Mouse (Mus musculus) layer of hippocampus, adult 6 months (tissue): ENCODE measurements around the gene Rtn2. TPM values are rescaled to one million over a fixed set of nuclear protein-coding genes. Genes with fewer than 3 reads are reported as not detected.

ENCODE experiments used
- long read RNA-seq, 2 experiments: library from polyadenylated mRNA; unstranded; transcript quantifications; one replicate each; pipeline ENCODE4 v2.0.0; 2019 to 2020
- polyA plus RNA-seq: library from polyadenylated mRNA; unstranded; fragments of <200 nt; fragmentation: Nextera tagmentation; gene quantifications from 2 replicates; pipeline ENCODE4 v1.2.3, GENCODE M21; 2021

The Rtn2 gene
- 20.0 and 22.4 TPM in 2 replicates for polyA plus RNA-seq
- long read RNA-seq, experiment 1, partial matches to known transcripts, result 20 of 25 reads
- long read RNA-seq, experiment 1, other reads (novel, unspliced or antisense), result 0 of 25 reads
- long read RNA-seq, experiment 2, transcript Rtn2-201 (10 exons, 1,990 nt), result major isoform, 9 of 17 reads
- long read RNA-seq, experiment 2, partial matches to known transcripts, result 7 of 17 reads
- long read RNA-seq, experiment 2, other reads (novel, unspliced or antisense), result 1 of 17 reads

GRCm38 (mm10) chr7:19282385-19282784 is at the start of gene Rtn2:
Gene Rtn2, plus strand, starts transcription at chr7:19282624.

DNA sequence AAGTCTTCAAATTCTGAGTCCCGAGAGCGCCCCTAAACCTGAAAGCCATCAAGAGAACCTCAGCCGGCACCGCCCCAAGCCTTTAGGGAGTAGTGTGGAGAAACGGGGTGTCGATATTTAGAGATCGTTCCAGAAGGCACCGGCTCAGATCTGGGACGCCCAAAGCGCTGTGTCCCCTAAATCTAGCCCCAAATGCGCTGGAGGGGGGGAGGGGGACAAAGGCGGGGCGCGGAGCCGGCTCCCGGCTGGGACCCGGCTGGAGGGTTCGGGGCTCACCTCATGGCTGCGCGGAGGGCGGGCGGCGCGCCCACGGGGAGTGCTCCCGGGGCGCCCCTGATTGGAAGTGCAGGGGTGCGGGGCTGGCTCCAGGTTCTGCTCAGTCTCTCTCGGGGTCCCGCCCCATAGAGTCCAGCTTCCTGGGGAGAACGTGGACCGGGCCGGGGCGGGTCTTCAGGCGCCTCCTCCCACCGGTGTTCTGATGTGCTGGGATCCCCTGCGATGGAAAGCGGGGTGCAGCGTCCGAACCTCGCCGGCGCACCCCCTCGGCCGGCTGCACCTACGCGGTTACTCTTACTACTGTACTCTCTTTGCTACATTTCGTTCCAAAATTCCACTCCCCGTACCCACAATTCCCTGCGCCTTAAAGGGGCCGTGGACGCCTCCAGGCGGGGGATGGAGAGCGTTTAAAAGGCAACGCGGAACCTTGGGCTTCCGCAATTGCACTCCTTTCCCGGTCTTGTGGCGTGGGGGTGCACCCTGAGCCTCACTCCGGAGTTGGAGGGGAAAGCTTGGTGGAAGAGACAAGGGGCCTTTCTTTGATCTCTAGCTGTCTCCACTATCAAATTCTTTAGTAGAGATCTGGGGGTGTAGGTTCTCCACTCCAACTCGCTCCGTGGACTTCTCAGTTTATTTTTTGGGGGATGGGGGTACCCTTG is 10.9 kb upstream of the Rtn2 start, which contains the start of gene Vasp:
Gene Vasp (minus strand): TSS at position 580 of the 935 bp plus-strand sequence.

GRCm38 (mm10) chr7:19279581-19280114 is 2.8 kb upstream of the Rtn2 start, which contains the start of gene Ppm1n:
Gene Ppm1n, minus strand, starts transcription at chr7:19280064.

DNA sequence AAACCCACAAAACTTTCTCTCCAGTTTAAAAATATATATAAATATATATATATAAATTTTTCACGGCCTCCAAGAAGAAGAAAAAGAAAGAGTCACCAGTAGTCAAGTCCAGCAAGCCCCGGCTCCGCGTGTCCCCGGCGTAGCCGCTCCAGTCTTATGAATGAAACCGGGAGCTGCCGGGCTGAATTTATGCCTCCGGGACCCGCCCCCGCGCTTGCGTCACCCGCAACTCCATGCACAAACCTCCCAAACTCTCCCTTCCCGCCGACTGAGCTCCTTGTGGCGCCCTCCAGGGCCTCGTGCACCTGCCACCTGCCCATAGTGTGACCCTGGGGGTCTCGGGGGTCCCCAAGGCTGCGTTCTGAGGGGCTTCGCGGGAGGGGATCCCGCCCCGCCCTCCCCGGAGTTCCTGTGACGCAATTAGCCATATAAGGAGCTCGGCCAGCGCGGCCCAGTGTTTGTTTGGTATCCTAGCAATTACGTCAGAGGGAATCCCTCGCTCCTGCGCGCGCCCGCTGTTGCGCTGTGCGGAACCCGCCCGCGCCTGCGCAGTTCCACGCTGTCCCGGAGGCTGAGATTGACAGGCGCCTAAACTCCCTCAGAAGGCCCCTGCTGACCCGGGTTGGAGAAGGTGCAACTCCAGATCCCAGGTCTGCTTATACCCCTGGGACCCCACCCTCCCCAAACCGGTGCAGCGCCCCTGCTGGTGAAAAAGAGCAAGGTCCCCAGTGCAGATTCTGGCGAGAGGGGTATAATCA is 27.6 kb downstream of the Rtn2 start, which contains the start of gene Fosb:
Gene Fosb (minus strand): TSS at position 168 of the 758 bp plus-strand sequence.

GRCm38 (mm10) chr7:19344237-19344847 is 61.9 kb downstream of the Rtn2 start, which contains the start of gene Ercc1:
Gene Ercc1, plus strand, starts transcription at chr7:19344778.

Other genes starting within 250 kb of the Rtn2 start
- 0.23 and 0.24 TPM in 2 replicates for gene Rsph6a, start 227.9 kb upstream of the Rtn2 start, polyA plus RNA-seq
- 22.3 and 22.4 TPM in 2 replicates for gene Dmwd, start 206.4 kb upstream of the Rtn2 start, polyA plus RNA-seq
- 0.72 and 1.8 TPM in 2 replicates for gene Dmpk, start 198.8 kb upstream of the Rtn2 start, polyA plus RNA-seq
- gene Six5, start 188.0 kb upstream of the Rtn2 start, polyA plus RNA-seq, result 0.28 and 0.30 TPM in 2 replicates
- 0.10 and 0.23 TPM in 2 replicates for gene Gm4969, start 164.3 kb upstream of the Rtn2 start, polyA plus RNA-seq
- gene Fbxo46, start 162.8 kb upstream of the Rtn2 start, polyA plus RNA-seq, result 7.0 and 8.7 TPM in 2 replicates
- 13.3 and 14.4 TPM in 2 replicates for gene Qpctl, start 133.3 kb upstream of the Rtn2 start, polyA plus RNA-seq
- gene Snrpd2, start 132.9 kb upstream of the Rtn2 start, polyA plus RNA-seq, result 129 and 137 TPM in 2 replicates
- gene Gipr, start 116.5 kb upstream of the Rtn2 start, polyA plus RNA-seq, result 0.13 TPM in 1 of 2 replicates, not detected in the other
- gene Eml2, start 106.2 kb upstream of the Rtn2 start, polyA plus RNA-seq, result 6.0 and 6.1 TPM in 2 replicates
- 1.5 and 2.0 TPM in 2 replicates for gene Gpr4, start 70.1 kb upstream of the Rtn2 start, polyA plus RNA-seq
- 34.8 and 38.3 TPM in 2 replicates for gene Opa3, start 54.3 kb upstream of the Rtn2 start, polyA plus RNA-seq
- 1.1 and 1.2 TPM in 2 replicates for gene Vasp, start 10.8 kb upstream of the Rtn2 start, polyA plus RNA-seq
- gene Ppm1n, start 2.6 kb upstream of the Rtn2 start, polyA plus RNA-seq, result 0.09 and 0.19 TPM in 2 replicates
- 0.60 and 0.80 TPM in 2 replicates for gene Fosb, start 27.4 kb downstream of the Rtn2 start, polyA plus RNA-seq
- 52.8 and 71.7 TPM in 2 replicates for gene Ercc1, start 62.2 kb downstream of the Rtn2 start, polyA plus RNA-seq
- 14.0 and 14.6 TPM in 2 replicates for gene Cd3eap, start 76.9 kb downstream of the Rtn2 start, polyA plus RNA-seq
- gene Ppp1r13l, start 77.1 kb downstream of the Rtn2 start, polyA plus RNA-seq, result 0.53 and 1.9 TPM in 2 replicates
- gene Ercc2, start 99.4 kb downstream of the Rtn2 start, polyA plus RNA-seq, result 3.7 and 3.8 TPM in 2 replicates
- 1.3 and 1.8 TPM in 2 replicates for gene Klc3, start 121.5 kb downstream of the Rtn2 start, polyA plus RNA-seq
- gene Ckm, start 122.2 kb downstream of the Rtn2 start, polyA plus RNA-seq, result not detected in 2 replicates
- gene Mark4, start 176.2 kb downstream of the Rtn2 start, polyA plus RNA-seq, result 6.5 and 8.2 TPM in 2 replicates
- gene Exoc3l2, start 180.7 kb downstream of the Rtn2 start, polyA plus RNA-seq, result 0.30 and 0.44 TPM in 2 replicates
- 4.2 TPM in 2 replicates for gene Bloc1s3, start 225.7 kb downstream of the Rtn2 start, polyA plus RNA-seq
- 39.0 and 48.4 TPM in 2 replicates for gene Trappc6a, start 225.8 kb downstream of the Rtn2 start, polyA plus RNA-seq
- gene Nkpd1, start 235.2 kb downstream of the Rtn2 start, polyA plus RNA-seq, result 1.1 and 1.4 TPM in 2 replicates